Mouse (Mus musculus): ENCODE measurements around the gene Eif2b5.

The Eif2b5 gene

GRCm38 (mm10) chr16:20489233-20489632 lies 9.4 kb upstream of the Eif2b5 start:
- peak; percentile 45 for DNase-seq (ENCODE audit: low read depth, low spot score)

- DNase-seq (ENCODE audit: low read depth, low spot score) = no peak
Measured at GRCm38 (mm10) chr16:20490581-20490980, 8.0 kb upstream of the Eif2b5 start.

GRCm38 (mm10) chr16:20491301-20491700 lies 7.3 kb upstream of the Eif2b5 start:
- no peak for DNase-seq (ENCODE audit: low read depth, low spot score)

- DNase-seq (ENCODE audit: low read depth, low spot score) = no peak
Measured at GRCm38 (mm10) chr16:20493452-20493851, 5.2 kb upstream of the Eif2b5 start.

DNA sequence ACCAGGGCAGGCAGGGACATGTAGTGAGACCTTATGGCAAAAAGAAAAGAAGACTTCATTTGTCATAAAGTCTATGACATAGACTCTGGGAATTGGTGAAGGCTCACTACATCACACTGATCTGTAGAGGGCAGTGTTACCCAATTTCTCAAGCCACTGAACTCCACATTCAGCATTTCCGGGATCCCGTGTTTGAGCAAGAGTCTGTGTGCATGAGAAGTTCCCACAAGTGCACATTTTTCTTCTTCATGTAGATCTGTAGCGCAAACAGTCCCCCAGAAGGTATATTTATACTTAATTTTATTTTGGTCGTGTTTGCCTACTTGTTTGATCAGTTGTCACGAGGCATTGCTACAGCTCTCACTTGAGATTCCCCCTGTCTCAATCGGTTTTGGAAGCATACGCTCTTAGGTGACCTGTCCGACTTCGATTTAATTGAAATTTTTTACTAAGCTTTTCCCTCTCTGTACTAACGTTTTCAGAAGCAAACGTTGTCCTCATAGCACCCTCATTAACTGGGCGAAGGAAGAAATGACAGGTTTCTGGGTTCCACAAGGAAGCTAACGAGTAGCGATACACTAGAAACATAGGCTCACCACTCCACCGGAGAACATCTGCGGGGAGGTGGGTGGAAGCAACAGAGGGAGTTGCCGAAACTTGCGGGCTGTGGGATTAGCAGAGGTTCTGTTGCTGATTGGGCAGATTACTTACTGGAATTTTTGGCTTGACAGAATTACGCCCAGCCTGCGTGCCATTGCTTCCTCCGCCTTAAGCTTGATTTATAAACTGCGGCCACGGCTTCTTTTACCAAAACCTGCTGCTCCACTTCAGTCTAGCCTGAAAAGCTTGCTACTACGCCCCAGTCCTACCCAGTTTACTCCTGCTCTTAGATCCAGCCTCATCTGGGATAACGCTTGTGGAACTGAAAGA lies 1.7 kb upstream of the Eif2b5 start:
- DNase-seq (ENCODE audit: low read depth, low spot score) = peak; percentile 92

DNA sequence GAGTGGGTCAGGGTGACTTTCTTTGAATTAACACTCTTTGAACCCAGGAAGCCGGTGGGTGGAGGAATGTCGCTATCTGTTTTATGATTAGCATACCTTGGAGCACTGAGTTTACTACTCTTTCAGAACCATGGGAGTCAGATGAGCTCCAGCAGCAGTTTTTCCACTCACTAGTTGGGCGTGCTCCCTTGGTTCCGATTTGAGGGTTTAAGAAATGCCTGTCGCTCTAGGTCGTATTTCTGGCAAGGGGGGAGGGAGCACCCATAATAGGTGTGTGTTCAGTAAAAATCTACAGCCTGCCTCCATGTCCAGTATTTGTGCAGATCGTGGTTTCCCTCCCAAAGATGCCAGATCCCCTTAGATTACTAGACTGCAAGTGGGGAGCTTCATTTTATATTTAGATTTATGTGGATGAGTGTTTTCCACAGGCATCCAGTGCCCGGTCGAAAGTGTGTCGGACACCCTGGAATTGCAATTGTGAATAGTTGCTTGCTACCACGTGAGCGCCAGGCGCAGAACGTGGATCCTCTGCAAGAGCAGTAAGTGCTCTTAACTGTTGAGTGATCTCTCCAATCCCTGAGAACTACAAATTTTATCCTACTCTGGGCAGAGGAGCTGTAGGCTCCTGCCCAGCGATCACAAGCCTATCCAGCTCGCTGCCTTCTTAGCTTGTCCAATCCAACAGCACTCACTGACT lies 489 bp upstream of the Eif2b5 start:
- DNase-seq (ENCODE audit: low read depth, low spot score) = no peak

- DNase-seq (ENCODE audit: low read depth, low spot score) = peak; percentile 70
Measured at GRCm38 (mm10) chr16:20506000-20506399, 7.4 kb downstream of the Eif2b5 start.

- peak; percentile 70 for DNase-seq (ENCODE audit: low read depth, low spot score)
Measured at GRCm38 (mm10) chr16:20509349-20509748, 10.7 kb downstream of the Eif2b5 start.

DNA sequence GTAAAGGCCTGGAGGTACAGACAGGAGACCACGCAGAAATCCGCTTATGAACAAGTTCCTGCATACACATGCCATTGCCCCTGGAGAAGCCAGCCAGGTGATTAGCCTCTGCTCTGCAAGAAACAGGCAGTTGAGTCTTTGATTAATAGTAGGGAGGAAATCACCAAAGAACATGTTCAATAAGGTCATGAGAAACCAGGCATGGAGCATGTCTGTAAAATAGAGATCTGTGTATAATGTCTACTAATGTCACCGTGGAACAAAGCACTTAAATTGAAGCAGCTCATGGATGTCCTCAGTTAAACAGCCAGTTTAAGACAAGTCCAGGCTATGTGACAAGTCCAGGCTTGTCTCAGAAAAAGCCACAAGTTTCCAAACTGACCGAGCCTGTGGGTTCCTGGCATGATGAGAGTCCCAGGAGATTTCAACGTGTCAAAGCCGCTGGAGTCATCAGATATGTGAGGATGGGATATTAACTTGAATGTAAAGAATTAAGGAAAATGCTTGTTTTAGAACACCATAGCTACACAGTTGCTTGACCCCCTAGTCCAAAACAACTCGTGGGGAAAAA lies 12.7 kb downstream of the Eif2b5 start:
- no peak for DNase-seq (ENCODE audit: low read depth, low spot score)

GRCm38 (mm10) chr16:20516032-20516431 lies 17.4 kb downstream of the Eif2b5 start:
- DNase-seq (ENCODE audit: low read depth, low spot score) = no peak

GRCm38 (mm10) chr16:20516726-20517201 lies 18.1 kb downstream of the Eif2b5 start, which contains the start of gene Dvl3:
Dvl3 (plus strand) TSS chr16:20516982.
- peak; percentile 96 for DNase-seq (ENCODE audit: low read depth, low spot score)

DNA sequence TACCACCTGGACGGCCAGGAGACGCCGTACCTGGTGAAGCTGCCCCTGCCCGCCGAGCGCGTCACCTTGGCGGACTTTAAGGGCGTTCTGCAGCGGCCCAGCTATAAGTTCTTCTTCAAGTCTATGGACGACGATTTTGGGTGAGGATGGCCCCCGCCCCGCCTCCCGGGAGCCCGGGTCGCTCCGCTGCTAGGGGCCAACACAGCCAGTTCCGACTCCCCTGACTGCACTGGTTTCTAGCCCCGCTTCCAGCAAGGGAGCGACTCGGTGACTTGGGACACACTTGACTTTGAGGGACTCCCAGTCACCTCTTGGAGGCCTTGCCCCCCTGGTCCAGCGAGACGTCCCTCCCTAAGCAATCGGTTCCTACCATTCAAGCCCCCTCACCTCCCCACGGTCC lies 18.6 kb downstream of the Eif2b5 start:
- no peak for DNase-seq (ENCODE audit: low read depth, low spot score)

DNA sequence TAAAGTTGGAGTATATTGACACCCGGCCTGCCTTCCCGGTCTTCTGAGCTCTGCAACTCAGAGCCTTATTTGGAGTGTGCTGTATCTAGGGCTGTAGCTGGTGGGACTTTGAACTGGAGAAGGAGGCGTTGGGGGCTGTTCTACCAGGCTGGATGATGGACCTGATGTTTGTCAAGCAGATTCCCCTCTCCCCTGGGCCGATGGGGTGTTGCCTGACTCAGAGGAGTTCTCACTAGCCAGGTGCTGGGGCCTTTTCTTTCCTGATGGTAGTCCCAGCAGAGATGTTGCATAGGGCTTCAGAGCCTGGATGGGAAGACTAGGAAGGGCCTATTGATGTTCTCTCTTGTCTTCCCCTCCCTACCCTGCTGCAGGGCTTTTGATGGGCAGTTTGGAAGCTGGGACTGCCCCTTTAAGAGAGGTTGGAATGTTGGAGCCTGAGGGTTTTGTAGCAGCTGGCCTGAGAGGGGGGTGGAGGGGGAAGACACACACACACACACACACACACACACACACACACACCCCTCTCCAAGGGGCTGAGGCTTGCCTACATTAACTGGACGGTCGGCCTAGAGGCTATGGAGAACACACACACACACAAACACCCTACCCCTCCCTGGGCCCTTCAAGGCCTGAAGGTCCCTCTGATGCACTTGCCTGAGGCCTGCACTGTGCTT lies 19.2 kb downstream of the Eif2b5 start:
- peak; percentile 60 for DNase-seq (ENCODE audit: low read depth, low spot score)

DNA sequence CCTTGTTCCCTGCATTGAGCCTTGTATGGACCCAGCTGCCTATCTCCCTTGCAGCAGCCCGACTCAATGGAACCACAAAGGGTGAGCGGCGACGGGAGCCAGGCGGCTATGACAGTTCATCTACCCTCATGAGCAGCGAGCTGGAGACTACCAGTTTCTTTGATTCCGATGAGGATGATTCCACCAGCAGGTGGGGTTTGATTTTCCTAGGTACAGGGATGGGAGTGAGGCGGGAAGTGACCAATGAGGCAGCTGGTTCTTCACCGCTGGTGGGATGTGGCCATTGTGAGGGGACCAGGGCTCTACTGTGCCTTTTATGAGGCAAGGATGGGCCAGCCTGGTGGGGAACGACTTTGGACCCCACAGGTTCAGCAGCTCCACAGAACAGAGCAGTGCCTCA lies 25.3 kb downstream of the Eif2b5 start:
- no peak for DNase-seq (ENCODE audit: low read depth, low spot score)

GRCm38 (mm10) chr16:20528779-20529178 lies 30.2 kb downstream of the Eif2b5 start:
- DNase-seq (ENCODE audit: low read depth, low spot score) = peak; percentile 26

- peak; percentile 47 for DNase-seq (ENCODE audit: low read depth, low spot score)
Measured at GRCm38 (mm10) chr16:20529375-20529774, 30.8 kb downstream of the Eif2b5 start.

DNA sequence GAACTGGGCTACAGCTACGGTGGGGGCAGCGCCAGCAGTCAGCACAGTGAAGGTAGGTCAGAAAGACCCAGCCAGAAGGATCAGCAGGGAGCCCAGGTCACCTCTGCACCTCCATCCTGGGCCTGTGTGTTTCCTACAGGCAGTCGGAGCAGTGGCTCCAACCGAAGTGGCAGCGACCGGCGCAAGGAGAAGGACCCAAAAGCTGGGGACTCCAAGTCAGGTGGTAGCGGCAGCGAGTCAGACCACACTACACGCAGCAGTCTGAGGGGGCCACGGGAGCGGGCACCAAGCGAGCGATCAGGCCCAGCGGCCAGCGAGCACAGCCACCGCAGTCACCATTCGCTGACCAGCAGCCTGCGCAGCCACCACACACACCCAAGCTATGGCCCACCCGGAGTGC lies 32.3 kb downstream of the Eif2b5 start:
- no peak for DNase-seq (ENCODE audit: low read depth, low spot score)

DNA sequence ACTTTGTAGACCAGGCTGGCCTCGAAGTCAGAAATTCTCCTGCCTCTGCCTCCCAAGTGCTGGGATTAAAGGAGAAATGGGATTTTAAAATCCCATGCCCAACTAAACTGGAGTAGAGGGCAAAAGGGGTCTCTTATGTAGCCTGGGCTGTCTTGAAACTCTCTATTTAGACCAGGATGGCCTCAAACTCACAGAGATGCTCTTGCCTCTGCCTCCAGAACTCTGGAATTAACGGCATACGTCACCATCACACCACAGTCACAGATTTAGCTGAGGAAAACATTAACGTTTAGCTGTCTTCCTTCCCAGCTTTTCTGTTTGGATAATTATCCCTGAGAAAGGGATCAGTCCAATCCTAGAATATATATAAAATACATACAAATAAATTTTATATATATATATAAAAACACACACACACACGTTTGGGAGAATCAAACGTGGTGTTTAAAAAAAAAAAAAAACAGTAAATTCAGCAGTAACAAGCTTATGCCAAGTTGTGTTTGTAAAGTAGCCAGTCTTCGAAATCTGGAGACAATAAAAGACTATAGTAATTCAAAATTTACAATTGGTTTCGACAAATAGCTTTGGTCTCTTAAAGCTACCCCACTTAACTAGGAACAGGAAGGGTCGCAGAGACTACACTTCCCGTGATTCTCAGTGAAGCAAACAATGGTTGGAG lies 36.1 kb downstream of the Eif2b5 start:
- no peak for DNase-seq (ENCODE audit: low read depth, low spot score)

DNA sequence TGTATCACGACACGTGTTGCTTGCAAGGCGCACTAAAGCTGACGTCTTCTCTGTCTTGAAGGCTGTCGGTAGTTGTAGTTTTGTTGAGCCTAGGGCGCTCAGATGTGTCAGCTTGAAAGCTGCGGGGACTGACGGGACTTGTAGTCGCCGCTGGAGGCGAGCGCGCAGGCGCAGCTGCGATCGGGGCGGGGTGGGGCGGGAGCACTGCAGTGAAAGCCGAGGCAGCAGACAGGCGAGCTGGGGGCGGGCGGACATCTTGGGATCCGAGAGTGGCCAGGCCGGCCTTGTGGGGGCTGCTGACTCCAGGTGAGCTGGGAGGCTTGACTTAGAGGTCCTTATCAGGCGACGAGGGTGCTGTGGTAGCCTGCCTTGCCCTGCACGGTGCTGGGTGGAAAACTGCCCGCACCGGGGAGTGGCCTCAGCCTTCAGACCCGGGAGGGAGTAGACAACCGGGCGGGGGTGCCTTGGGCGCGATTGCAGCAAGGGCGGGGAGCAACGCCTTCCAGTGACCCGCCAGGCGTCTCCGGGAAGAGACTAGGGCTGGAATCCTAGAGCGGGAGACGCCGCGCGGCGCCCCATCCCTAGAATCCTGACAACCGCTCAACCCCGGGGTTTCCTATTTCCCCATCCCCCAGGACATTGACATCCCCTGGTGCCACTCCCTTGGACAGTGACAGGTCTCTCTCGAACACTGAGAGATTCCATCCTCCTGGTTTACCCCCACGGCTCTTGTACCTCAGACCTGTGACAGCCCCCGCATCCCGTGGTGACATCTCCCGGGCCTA lies 36.9 kb downstream of the Eif2b5 start, which contains the start of gene Ap2m1:
Ap2m1 (plus strand) TSS at position 183 of the 785 bp plus-strand sequence.
- peak; percentile 100 for DNase-seq (ENCODE audit: low read depth, low spot score)

DNA sequence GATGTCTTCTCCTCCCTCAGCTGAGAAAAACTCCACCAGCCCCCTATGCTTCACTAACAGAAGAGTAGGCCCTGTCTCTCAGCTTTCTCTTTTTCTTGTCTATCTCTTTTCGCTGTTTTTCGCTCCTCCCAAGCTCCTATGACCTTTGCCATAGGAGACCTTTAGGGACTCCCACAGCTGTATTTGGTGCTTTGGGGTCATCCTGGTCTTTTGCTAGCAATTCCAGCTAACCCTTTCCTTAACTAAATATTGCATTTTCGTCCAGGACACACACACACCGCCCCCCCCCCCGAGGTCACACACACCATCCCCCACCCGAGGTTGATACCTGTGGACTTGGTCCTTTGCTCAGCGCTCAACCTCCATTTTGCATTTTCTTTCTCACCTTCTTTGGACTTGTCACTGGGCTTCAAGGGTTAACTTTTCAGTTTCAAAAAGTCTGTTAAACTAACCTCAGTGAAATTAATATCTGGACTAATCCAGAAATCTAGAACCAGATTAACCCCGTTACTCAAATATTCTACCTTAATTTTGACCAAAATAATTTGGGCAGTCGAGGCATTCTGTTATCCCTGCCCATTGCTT lies 37.6 kb downstream of the Eif2b5 start:
- DNase-seq (ENCODE audit: low read depth, low spot score) = no peak

Data from brain, adult 2 months (tissue).